Mouse (Mus musculus) heart, adult 2 months (tissue): ENCODE measurements around the gene H6pd.

Experiments
- CTCF ChIP-seq: fragments of 200-600 bp; IDR thresholded peaks from 2 replicates; pipeline ENCODE4 v1.8.1; 2022; ENCODE audit warnings: antibody characterized with exemption, mild to moderate bottlenecking, moderate library complexity
- EP300 ChIP-seq: fragments of 200-500 bp; IDR thresholded peaks from 2 replicates; pipeline ENCODE4 v1.6.1; 2011; ENCODE audit warnings: low read depth, low read length, control low read depth; ENCODE audit not compliant: insufficient read depth
- POLR2A ChIP-seq: fragments of 200-500 bp; IDR thresholded peaks from 2 replicates; pipeline ENCODE4 v1.6.1; 2011; ENCODE audit warnings: mild to moderate bottlenecking, low read depth, low read length, control low read depth; ENCODE audit not compliant: insufficient read depth

DNA sequence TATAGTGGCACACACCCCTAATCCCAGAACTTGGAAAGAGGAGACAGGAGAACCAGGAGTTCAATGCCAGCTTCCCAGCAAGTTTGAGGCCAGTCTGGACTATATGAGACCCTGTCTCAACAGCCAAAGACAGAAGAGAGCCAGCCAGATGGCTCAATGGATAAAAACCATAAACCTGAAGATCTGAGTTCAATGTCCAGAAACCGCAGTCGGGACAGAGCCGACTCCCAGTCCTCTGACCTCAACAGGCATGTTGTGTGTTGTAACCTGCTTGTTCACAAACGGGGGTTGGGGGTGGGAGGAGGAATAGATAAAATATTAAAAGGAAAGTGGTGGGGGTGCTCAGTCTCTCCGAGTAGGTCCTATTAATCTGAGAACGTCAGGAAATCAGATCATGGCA is 43.6 kb downstream of the H6pd start:
- TF ChIP-seq CTCF (no peak), POLR2A (no peak), EP300 (no peak)
